Mouse (Mus musculus): ENCODE data around the gene Gm17535.
"Not testable (repeated sequence)": the region's sequence is repeated elsewhere in the genome, so short reads cannot be mapped to it uniquely, and the experiment has no call there.

Gm17535 gene

GRCm38 (mm10) chr9:3034299-3034698 lies at the start of gene Gm17535:
Gm17535 (plus strand) TSS chr9:3034599.
- not testable (repeated sequence) for DNase-seq (ENCODE audit: low spot score)

- not testable (repeated sequence) for DNase-seq (ENCODE audit: low spot score)
These were observed 33.9 kb upstream of the Gm17535 start, which contains the start of gene Gm10722 for GRCm38 (mm10) chr9:3000445-3000972. Gm10722 (plus strand) TSS chr9:3000922.

- not testable (repeated sequence) for DNase-seq (ENCODE audit: low spot score)
These were observed 33.4 kb upstream of the Gm17535 start for GRCm38 (mm10) chr9:3001006-3001405.

DNA sequence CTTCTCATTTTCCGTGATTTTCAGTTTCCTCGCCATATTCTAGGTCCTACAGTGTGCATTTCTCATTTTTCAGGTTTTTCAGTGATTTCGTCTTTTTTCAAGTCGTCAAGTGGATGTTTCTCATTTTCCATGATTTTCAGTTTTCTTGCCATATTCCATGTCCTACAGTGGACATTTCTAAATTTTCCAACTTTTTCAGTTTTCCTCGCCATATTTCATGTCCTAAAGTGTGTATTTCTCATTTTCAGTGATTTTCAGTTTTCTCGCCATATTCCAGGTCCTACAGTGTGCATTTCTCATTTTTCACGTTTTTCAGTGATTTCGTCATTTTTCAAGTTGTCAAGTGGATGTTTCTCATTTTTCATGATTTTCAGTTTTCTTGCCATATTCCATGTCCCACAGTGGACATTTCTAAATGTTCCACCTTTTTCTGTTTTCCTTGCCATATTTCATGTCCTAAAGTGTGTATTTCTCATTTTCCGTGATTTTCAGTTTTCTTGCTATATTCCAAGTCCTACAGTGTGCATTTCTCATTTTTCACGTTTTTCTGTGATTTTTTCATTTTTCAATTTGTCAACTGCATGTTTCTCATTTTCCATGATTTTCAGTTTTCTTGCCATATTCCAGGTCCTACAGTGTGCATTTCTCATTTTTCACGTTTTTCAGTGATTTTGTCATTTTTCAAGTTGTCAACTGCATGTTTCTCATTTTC lies 32.3 kb upstream of the Gm17535 start:
- DNase-seq (ENCODE audit: low spot score) = peak; percentile 100

DNA sequence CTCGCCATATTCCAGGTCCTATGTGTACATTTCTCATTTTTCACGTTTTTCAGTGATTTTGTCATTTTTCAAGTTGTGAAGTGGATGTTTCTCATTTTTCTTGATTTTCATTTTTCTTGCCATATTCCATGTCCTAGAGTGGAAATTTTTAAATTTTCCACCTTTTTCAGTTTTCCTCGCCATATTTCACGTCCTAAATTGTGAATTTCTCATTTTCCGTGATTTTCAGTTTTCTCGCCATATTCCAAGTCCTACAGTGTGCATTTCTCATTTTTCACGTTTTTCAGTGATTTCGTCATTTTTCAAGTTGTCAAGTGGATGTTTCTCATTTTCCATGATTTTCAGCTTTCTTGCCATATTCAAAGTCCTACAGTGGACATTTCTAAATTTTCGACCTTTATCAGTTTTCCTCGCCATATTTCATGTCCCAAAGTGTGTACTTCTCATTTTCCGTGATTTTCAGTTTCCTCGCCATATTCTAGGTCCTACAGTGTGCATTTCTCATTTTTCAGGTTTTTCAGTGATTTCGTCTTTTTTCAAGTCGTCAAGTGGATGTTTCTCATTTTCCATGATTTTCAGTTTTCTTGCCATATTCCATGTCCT lies 31.5 kb upstream of the Gm17535 start, which contains the start of gene Gm11168:
Gene Gm11168, plus strand, starts transcription at position 553 of the 603 bp plus-strand sequence.
- not testable (repeated sequence) for DNase-seq (ENCODE audit: low spot score)

- not testable (repeated sequence) for DNase-seq (ENCODE audit: low spot score)
These were observed 28.2 kb upstream of the Gm17535 start for GRCm38 (mm10) chr9:3006179-3006578.

GRCm38 (mm10) chr9:3006636-3007035 lies 27.8 kb upstream of the Gm17535 start:
- DNase-seq (ENCODE audit: low spot score) = peak; percentile 79

DNA sequence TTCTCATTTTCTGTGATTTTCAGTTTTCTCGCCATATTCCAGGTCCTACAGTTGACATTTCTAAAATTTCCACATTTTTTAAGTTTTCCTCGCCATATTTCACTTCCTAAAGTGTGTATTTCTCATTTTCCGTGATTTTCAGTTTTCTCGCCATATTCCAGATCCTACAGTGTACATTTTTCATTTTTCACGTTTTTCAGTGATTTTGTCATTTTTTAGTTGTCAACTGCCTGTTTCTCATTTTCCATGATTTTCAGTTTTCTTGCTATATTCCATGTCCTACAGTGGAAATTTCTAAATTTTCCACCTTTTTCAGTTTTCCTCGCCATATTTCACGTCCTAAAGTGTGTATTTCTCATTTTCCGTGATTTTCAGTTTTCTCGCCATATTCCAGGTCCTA lies 27.1 kb upstream of the Gm17535 start:
- DNase-seq (ENCODE audit: low spot score) = not testable (repeated sequence)

GRCm38 (mm10) chr9:3009331-3009730 lies 25.1 kb upstream of the Gm17535 start:
- DNase-seq (ENCODE audit: low spot score) = not testable (repeated sequence)

- DNase-seq (ENCODE audit: low spot score) = not testable (repeated sequence)
These were observed 22.3 kb upstream of the Gm17535 start for GRCm38 (mm10) chr9:3012054-3012621.

DNA sequence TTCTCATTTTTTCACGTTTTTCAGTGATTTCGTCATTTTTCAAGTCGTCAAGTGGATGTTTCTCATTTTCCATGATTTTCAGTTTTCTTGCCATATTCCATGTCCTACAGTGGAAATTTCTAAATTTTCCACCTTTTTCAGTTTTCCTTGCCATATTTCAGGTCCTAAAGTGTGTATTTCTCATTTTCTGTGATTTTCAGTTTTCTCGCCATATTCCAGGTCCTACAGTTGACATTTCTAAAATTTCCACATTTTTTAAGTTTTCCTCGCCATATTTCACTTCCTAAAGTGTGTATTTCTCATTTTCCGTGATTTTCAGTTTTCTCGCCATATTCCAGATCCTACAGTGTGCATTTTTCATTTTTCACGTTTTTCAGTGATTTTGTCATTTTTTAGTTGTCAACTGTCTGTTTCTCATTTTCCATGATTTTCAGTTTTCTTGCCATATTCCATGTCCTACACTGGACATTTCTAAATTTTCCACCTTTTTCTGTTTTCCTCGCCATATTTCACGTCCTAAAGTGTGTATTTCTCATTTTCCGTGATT lies 21.6 kb upstream of the Gm17535 start, which contains the start of gene Gm10721:
Gene Gm10721, plus strand, starts transcription at position 408 of the 547 bp plus-strand sequence.
- DNase-seq (ENCODE audit: low spot score) = not testable (repeated sequence)

DNA sequence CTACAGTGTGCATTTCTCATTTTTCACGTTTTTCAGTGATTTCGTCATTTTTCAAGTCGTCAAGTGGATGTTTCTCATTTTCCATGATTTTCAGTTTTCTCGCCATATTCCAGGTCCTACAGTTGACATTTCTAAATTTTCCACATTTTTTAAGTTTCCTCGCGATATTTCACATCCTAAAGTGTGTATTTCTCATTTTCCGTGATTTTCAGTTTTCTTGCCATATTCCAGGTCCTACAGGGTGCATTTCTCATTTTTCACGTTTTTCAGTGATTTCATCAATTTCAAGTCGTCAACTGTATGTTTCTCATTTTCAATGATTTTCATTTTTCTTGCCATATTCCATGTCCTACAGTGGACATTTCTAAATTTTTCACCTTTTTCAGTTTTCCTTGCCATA lies 19.0 kb upstream of the Gm17535 start, which contains the start of gene Gm10720:
Gene Gm10720, plus strand, starts transcription at position 301 of the 400 bp plus-strand sequence.
- not testable (repeated sequence) for DNase-seq (ENCODE audit: low spot score)

DNA sequence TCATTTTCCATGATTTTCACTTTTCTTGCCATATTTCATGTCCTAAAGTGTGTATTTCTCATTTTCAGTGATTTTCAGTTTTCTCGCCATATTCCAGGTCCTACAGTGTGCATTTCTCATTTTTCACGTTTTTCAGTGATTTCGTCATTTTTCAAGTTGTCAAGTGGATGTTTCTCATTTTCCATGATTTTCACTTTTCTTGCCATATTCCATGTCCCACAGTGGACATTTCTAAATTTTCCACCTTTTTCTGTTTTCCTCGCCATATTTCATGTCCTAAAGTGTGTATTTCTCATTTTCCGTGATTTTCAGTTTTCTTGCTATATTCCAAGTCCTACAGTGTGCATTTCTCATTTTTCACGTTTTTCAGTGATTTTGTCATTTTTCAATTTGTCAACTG lies 18.5 kb upstream of the Gm17535 start:
- peak; percentile 19 for DNase-seq (ENCODE audit: low spot score)

DNA sequence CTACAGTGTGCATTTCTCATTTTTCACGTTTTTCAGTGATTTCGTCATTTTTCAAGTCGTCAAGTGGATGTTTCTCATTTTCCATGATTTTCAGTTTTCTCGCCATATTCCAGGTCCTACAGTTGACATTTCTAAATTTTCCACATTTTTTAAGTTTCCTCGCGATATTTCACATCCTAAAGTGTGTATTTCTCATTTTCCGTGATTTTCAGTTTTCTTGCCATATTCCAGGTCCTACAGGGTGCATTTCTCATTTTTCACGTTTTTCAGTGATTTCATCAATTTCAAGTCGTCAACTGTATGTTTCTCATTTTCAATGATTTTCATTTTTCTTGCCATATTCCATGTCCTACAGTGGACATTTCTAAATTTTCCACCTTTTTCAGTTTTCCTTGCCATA lies 17.3 kb upstream of the Gm17535 start, which contains the start of gene Gm10719:
Gene Gm10719, plus strand, starts transcription at position 301 of the 400 bp plus-strand sequence.
- not testable (repeated sequence) for DNase-seq (ENCODE audit: low spot score)

GRCm38 (mm10) chr9:3018944-3019343 lies 15.5 kb upstream of the Gm17535 start:
- DNase-seq (ENCODE audit: low spot score) = peak; percentile 100

GRCm38 (mm10) chr9:3019835-3020727 lies 14.3 kb upstream of the Gm17535 start:
- peak; percentile 100 for DNase-seq (ENCODE audit: low spot score)

GRCm38 (mm10) chr9:3022316-3023008 lies 11.9 kb upstream of the Gm17535 start:
- DNase-seq (ENCODE audit: low spot score) = peak; percentile 89

DNA sequence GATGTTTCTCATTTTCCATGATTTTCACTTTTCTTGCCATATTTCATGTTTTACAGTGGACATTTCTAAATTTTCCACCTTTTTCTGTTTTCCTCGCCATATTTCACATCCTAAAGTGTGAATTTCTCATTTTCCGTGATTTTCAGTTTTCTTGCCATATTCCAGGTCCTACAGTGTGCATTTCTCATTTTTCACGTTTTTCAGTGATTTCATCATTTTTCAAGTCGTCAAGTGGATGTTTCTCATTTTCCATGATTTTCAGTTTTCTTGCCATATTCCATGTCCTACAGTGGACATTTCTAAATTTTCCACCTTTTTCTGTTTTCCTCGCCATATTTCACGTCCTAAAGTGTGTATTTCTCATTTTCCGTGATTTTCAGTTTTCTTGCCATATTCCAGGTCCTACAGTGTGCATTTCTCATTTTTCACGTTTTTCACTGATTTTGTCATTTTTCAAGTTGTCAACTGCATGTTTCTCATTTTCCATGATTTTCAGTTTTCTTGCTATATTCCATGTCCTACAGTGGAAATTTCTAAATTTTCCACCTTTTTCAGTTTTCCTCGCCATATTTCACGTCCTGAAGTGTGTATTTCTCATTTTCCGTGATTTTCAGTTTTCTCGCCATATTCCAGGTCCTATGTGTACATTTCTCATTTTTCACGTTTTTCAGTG lies 11.0 kb upstream of the Gm17535 start, which contains the start of gene Gm10718:
Gene Gm10718, plus strand, starts transcription at position 236 of the 673 bp plus-strand sequence.
- peak; percentile 19 for DNase-seq (ENCODE audit: low spot score)

GRCm38 (mm10) chr9:3023985-3024648 lies 10.3 kb upstream of the Gm17535 start:
- peak; percentile 62 for DNase-seq (ENCODE audit: low spot score)
